Mouse (Mus musculus): ENCODE results near the gene Kcnj13. TPM values are rescaled to one million over a fixed set of nuclear protein-coding genes. Genes with fewer than 3 reads are reported as not detected.

Kcnj13 gene
- not detected in 2 replicates for polyA plus RNA-seq (2012)

GRCm38 (mm10) chr1:87394594-87394993, at the start of gene Kcnj13:
TSS of gene Kcnj13 (minus strand) at chr1:87394729.
- no peak for TF ChIP-seq GATA1 (IDR thresholded peaks at IDR 0.05; ENCODE audit: low read length)

GRCm38 (mm10) chr1:87436583-87436982, 42.1 kb upstream of the Kcnj13 start:
- TF ChIP-seq GATA1 (IDR thresholded peaks at IDR 0.05; ENCODE audit: low read length): no peak

DNA sequence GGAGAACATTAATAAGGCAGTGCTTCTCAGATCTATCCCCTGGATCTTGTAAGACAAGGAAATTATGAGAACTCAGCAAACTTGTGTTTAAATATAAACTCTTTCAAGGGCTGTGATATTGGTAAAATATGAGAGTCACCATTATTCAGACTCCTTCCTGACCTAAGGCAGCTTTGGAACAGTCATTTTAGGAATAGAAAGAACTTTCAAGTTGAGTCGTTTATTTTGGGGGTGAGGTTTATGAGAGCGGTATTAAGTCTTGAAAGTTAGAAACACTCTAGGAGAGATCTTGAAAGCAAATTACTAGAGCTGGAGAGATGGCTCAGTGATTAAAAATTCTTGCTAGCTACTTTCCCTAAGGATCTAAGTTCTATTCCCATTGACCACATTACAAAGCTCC, 40.6 kb upstream of the Kcnj13 start:
- TF ChIP-seq GATA1 (IDR thresholded peaks at IDR 0.05; ENCODE audit: low read length): no peak

GRCm38 (mm10) chr1:87418733-87419132, 24.2 kb upstream of the Kcnj13 start:
- TF ChIP-seq GATA1 (IDR thresholded peaks at IDR 0.05; ENCODE audit: low read length): no peak

DNA sequence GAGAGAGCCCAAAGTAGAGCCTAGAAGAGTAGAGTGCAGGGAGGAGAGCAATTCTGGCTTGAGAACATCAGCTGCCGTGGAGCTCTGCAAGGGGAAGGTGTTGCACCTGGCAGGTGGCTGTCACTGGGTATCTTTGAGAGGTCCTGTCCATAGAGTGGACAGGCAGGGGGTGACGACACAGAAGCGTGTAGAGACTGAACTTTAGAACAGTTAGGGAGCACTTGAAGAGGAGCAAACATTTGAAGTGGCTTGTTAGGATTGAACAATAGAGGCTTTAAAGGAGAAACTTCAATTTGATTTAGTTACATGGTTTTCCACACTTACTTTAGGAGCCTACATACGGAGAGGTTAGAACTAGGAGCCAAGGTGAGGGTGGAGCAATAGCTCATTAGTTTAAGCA, 14.9 kb upstream of the Kcnj13 start:
- TF ChIP-seq GATA1 (IDR thresholded peaks at IDR 0.05; ENCODE audit: low read length): no peak

- no peak for TF ChIP-seq GATA1 (IDR thresholded peaks at IDR 0.05; ENCODE audit: low read length)
Observed at GRCm38 (mm10) chr1:87406012-87406411, 11.5 kb upstream of the Kcnj13 start.

DNA sequence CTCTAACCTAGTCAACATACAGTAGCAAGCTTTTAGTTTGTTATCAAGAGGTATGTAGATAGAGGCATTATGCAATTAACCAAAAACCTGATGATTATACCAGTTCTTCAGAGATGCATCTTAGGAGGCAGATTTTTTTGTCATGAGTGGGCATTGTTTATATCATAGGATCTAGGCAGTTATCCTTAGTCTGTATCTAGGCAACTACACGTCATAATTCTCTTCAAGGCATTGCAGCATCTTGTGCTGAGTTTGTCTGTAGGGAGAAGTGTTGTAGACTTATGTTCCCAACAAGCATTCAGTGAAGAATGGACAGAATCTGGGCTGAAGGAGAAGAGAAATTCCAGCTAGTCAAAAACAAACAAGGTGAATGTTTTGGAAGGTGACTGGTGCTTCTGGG, 10.2 kb upstream of the Kcnj13 start:
- TF ChIP-seq GATA1 (IDR thresholded peaks at IDR 0.05; ENCODE audit: low read length): no peak

- no peak for TF ChIP-seq GATA1 (IDR thresholded peaks at IDR 0.05; ENCODE audit: low read length)
Observed at GRCm38 (mm10) chr1:87396923-87397586, 2.5 kb upstream of the Kcnj13 start.

DNA sequence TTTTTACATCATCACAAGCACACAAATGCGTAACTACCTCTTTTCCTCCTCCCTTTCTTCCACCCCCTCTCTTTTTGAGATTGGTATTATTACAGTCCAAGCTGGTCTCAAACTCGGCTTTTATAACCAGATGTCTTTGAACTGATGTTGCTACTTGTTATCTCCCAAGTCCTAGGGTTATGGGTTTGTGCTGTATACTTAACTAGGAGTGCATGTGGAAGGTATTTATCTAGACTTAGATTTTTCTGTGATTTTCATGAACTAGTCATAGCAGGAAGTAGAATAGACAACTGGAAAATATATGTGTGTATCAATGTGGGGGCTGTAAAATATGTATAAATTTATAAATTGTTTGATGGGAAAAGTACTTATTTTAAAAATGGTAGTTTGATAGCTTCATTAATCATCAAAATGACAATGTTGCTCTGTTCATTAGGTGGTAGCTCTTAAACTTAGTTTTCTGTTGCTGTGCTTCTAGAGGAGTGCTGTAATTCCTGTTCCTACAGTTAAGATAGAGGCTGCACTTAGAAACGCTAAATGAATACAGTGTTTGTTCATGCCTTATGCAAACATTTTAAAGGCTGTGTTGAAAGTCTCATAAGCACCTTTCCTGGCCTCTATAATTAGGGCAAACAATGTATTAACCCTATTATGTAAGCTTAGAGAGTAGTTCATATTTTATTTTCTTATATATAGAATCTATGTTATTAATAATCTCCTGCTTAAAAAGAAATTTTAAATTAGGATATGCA, 909 bp downstream of the Kcnj13 start:
- no peak for TF ChIP-seq GATA1 (IDR thresholded peaks at IDR 0.05; ENCODE audit: low read length)

DNA sequence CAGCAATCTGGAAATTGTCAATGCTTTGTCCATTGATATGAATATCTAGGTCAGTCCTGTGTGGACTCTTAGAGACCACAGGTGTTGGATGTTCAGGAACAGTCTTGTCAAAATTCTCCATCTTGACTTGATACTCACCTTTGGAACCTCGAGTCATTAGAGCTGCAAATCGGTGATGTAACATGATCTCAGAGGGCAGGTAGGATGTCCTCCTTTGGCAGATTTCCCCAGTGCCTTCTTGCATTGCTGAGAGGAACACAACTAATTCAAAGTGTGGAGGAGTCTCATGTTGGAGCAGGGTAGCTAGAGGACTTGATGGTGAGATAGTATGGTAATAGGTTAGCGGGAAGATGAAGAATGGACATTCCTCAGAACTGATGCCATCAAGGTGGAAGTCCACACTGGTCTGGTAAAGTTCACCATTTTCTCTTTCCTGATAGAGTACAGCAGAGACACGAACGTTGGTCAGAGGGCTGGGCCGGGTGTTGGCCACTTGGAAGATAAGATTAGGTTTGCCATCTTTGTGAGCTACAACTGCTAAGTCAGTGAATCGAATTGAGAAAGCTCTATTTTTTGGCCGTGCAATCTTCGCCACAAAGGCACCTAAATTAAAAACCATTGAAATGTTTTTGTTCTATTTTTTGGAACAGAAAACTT, 8.0 kb downstream of the Kcnj13 start:
- TF ChIP-seq GATA1 (IDR thresholded peaks at IDR 0.05; ENCODE audit: low read length): no peak

- no peak for TF ChIP-seq GATA1 (IDR thresholded peaks at IDR 0.05; ENCODE audit: low read length)
Observed at GRCm38 (mm10) chr1:87381152-87381551, 13.4 kb downstream of the Kcnj13 start.

DNA sequence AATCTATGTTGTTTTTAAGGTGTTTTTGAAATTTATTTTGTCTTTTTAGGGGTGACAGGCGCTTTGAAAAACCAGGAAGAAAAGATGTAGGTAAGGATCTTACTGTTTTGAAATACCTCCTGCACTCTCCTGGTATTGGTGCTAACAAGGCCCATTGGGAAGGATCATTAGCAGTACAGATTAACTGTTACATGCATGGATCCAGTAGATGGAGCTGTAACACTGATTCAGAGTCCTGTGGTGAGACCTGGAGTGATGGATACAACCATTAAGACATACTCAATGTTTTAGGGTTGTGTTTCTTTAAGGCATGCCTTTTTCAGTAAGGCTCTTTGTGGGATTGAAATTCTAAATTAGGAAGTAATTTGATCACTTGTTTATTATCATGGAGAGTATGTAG, 14.6 kb downstream of the Kcnj13 start:
- no peak for TF ChIP-seq GATA1 (IDR thresholded peaks at IDR 0.05; ENCODE audit: low read length)

DNA sequence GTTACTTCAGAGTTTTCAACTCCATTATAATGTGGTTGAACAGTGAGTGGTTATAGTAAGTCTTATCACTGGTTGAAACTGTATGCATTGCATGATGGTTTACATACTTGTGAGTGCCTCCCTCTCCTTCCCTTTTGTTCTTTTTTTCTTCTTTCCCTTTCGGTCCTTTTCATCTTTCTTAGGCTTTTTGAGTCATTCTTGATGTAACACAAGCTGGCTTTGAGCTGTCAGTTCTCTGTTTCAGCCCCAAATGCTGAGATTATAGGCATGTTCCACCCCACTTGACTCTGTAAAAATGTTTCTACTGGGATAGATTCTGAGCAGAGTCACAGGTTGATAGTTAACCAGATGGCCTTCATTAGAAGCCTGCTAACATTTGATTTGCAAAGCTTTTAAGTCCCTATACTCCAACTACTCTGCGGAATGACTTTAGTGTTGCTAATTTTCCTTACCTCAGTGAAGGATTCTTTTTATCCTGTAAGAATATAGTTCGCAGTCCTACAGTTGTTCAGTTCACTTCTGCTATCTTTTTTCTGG, 16.4 kb downstream of the Kcnj13 start:
- TF ChIP-seq GATA1 (IDR thresholded peaks at IDR 0.05; ENCODE audit: low read length): no peak

DNA sequence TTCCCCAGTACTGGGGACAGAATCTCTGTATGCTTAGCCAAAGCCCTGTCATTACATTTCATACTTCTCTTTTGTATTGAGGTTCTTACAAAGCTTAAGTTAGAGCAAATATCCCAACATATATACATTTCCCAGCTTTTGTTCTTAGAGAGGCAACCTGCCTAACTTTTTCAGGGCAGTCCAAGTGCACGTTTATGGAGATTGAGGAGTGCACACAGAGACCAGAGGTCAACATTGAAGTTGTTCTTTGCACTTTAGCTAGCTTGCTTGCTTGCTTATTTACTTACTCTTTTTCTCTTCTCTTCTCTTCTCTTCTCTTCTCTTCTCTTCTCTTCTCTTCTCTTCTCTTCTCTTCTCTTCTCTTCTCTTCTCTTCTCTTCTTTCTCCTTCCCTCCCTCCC, 34.3 kb downstream of the Kcnj13 start:
- no peak for TF ChIP-seq GATA1 (IDR thresholded peaks at IDR 0.05; ENCODE audit: low read length)

GRCm38 (mm10) chr1:87350576-87350975, 44.0 kb downstream of the Kcnj13 start:
- TF ChIP-seq GATA1 (IDR thresholded peaks at IDR 0.05; ENCODE audit: low read length): no peak

Other genes starting within 250 kb of the Kcnj13 start
- not detected in 2 replicates for gene Ecel1, start 238.2 kb downstream of the Kcnj13 start, polyA plus RNA-seq (2012)
- not detected in 2 replicates for gene Prss56, start 211.4 kb downstream of the Kcnj13 start, polyA plus RNA-seq (2012)
- gene Chrnd, start 204.1 kb downstream of the Kcnj13 start, polyA plus RNA-seq (2012): not detected in 2 replicates
- not detected in 2 replicates for gene Chrng, start 190.1 kb downstream of the Kcnj13 start, polyA plus RNA-seq (2012)
- gene Eif4e2, start 180.8 kb downstream of the Kcnj13 start, polyA plus RNA-seq (2012): 39.0 and 39.3 TPM in 2 replicates
- 0.04 TPM in 1 of 2 replicates, not detected in the other for gene Efhd1, start 130.4 kb downstream of the Kcnj13 start, polyA plus RNA-seq (2012)
- gene Gigyf2, start 67.7 kb downstream of the Kcnj13 start, polyA plus RNA-seq (2012): 30.5 and 33.8 TPM in 2 replicates
- not detected in 2 replicates for gene Snorc, start 75.5 kb upstream of the Kcnj13 start, polyA plus RNA-seq (2012)
- not detected in 2 replicates for gene Neu2, start 115.2 kb upstream of the Kcnj13 start, polyA plus RNA-seq (2012)
- not detected in 2 replicates for gene Ngef, start 179.1 kb upstream of the Kcnj13 start, polyA plus RNA-seq (2012)
- 97.0 and 201 TPM in 2 replicates for gene Inpp5d, start 225.6 kb upstream of the Kcnj13 start, polyA plus RNA-seq (2012)

All from G1E-ER4 (cell line).